Comparison of ENCODE assay signal across 10 mouse cellular contexts in the genomic region with DNA sequence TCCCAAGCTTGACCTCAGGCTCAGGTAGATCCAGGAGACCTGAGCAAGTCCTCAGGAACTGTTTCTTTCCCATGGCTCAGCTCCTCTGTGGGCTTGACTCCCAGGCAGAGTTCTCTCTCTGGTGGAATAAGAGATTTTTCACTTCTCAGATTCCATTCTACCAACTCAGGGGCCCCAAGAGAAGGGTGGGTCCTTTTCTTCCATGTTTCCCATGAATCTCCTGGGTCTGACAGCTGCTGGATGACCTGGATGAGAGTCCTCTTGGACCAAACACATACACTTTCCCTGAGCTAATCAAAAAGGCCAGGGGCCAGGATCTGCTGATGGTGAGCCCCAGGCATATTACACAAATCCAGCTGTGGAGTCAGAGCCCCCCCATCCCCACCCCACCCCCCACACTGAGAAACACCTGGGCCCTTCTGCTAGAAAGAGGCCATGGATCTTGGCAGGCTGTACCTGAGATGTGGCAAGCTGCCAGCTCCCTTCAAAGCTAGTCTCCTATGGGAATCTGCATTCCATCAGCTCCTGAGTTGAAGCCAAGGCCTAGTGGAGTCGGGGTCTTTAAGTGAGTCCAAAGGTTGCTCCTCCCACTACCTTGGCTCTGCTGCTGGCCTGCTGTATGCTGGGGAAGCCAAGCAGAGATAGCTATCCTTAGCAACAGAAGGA. TPM values are rescaled to one million over a fixed set of nuclear protein-coding genes. Genes with fewer than 3 reads are reported as not detected.
DNase-seq lines count a peak whose midpoint lies in the region; ATAC-seq and TF ChIP-seq lines count a peak whose summit lies in the region.
"Had no signal": no experiment of that assay in that cellular context is flagged by ENCODE, and none has a peak within 500 bp of the region (broad histone marks: within the 10 kb centered on the region; RNA-seq: fewer than 3 reads in every experiment).

No protein-coding gene starts in this region.

- no peak for TF ChIP-seq CTCF in hindbrain, postnatal 0 days (IDR thresholded peaks at IDR 0.05; ENCODE audit: low read depth)
- TF ChIP-seq CTCF in lung, postnatal 0 days (IDR thresholded peaks at IDR 0.05): no peak

- 50% methylated on average over 1 of the region's 1 CpGs for WGBS in hindbrain, postnatal 0 days
- 54% methylated on average over 1 of the region's 1 CpGs for WGBS in hindbrain, embryonic 14.5 days
- 43% methylated on average over 1 of the region's 1 CpGs for WGBS in intestine, embryonic 15.5 days
- WGBS in lung, postnatal 0 days: 36% methylated on average over 1 of the region's 1 CpGs

- no peaks in the 10 kb centered on the region for H3K27me3 ChIP-seq in hindbrain, postnatal 0 days (ENCODE audit: insufficient read depth, low read length)
- H3K27me3 ChIP-seq in hindbrain, embryonic 14.5 days (ENCODE audit: control insufficient read depth, insufficient read depth, low read length): no peaks in the 10 kb centered on the region
- no peaks in the 10 kb centered on the region for H3K27me3 ChIP-seq in intestine, embryonic 15.5 days (replicated peaks)
- no peaks in the 10 kb centered on the region for H3K27me3 ChIP-seq in lung, postnatal 0 days (replicated peaks; ENCODE audit: insufficient read depth, low read length)

- no peak overlapping the region for H3K4me3 ChIP-seq in hindbrain, postnatal 0 days (ENCODE audit: low read length)
- no peak overlapping the region for H3K4me3 ChIP-seq in hindbrain, embryonic 14.5 days (replicated peaks; ENCODE audit: low read length)
- H3K4me3 ChIP-seq in intestine, embryonic 15.5 days (replicated peaks): no peak overlapping the region
- no peak overlapping the region for H3K4me3 ChIP-seq in lung, postnatal 0 days (ENCODE audit: low read depth, low read length)
- H3K4me3 ChIP-seq: hindbrain, embryonic 10.5 days had no signal

- H3K9ac ChIP-seq in hindbrain, postnatal 0 days (replicated peaks; ENCODE audit: low read length): no peak overlapping the region
- no peak overlapping the region for H3K9ac ChIP-seq in hindbrain, embryonic 14.5 days
- no peak overlapping the region for H3K9ac ChIP-seq in intestine, embryonic 15.5 days
- H3K9ac ChIP-seq in lung, postnatal 0 days (replicated peaks; ENCODE audit: low read depth): no peak overlapping the region

- no peak overlapping the region for H3K27ac ChIP-seq in hindbrain, postnatal 0 days
- H3K27ac ChIP-seq in hindbrain, embryonic 14.5 days: no peak overlapping the region
- 0 out of 2 replicates have a peak overlapping the region, but pooled peaks have one; percentile 8 for H3K27ac ChIP-seq in intestine, embryonic 15.5 days
- no peak overlapping the region for H3K27ac ChIP-seq in lung, postnatal 0 days (ENCODE audit: low read length)
- H3K27ac ChIP-seq: hindbrain, embryonic 10.5 days had no signal

- DNase-seq in hindbrain, postnatal 0 days (ENCODE audit: low spot score): peak; percentile 65
- no peak for DNase-seq in hindbrain, embryonic 14.5 days (ENCODE audit: low spot score)
- peak; percentile 86 for DNase-seq in cerebellum, adult 9-10 months
- peak; percentile 28 for DNase-seq in lung, postnatal 0 days (ENCODE audit: low spot score)
- no peak for DNase-seq in spleen, adult 18-20 months
- no peak for DNase-seq in ovary, adult 18-20 months (ENCODE audit: low spot score)
- DNase-seq: thymus, postnatal 14 days had no signal

- no peak for ATAC-seq in hindbrain, postnatal 0 days
- no peak for ATAC-seq in hindbrain, embryonic 14.5 days (ENCODE audit: low FRiP score)
- peak; percentile 60 for ATAC-seq in intestine, embryonic 15.5 days
- ATAC-seq in lung, postnatal 0 days: no peak

- H3K9me3 ChIP-seq in hindbrain, postnatal 0 days (ENCODE audit: low read length): no peaks in the 10 kb centered on the region
- H3K9me3 ChIP-seq in hindbrain, embryonic 14.5 days (ENCODE audit: control insufficient read depth, low read length): no peaks in the 10 kb centered on the region
- no peaks in the 10 kb centered on the region for H3K9me3 ChIP-seq in intestine, embryonic 15.5 days
- no peaks in the 10 kb centered on the region for H3K9me3 ChIP-seq in lung, postnatal 0 days (ENCODE audit: low read length)
- H3K9me3 ChIP-seq: hindbrain, embryonic 10.5 days had no signal

- H3K4me1 ChIP-seq in hindbrain, postnatal 0 days (ENCODE audit: insufficient read depth, low read length): no peaks in the 10 kb centered on the region
- no peaks in the 10 kb centered on the region for H3K4me1 ChIP-seq in hindbrain, embryonic 14.5 days (replicated peaks; ENCODE audit: control insufficient read depth, insufficient read depth, low read length)
- H3K4me1 ChIP-seq in intestine, embryonic 15.5 days (replicated peaks): peaks cover 7% of the 10 kb centered on the region
- H3K4me1 ChIP-seq in lung, postnatal 0 days (ENCODE audit: insufficient read depth, low read depth, low read length): no peaks in the 10 kb centered on the region

- no peaks in the 10 kb centered on the region for H3K36me3 ChIP-seq in hindbrain, postnatal 0 days (ENCODE audit: insufficient read depth, low read length)
- no peaks in the 10 kb centered on the region for H3K36me3 ChIP-seq in hindbrain, embryonic 14.5 days (replicated peaks; ENCODE audit: control insufficient read depth, insufficient read depth)
- H3K36me3 ChIP-seq in intestine, embryonic 15.5 days: no peaks in the 10 kb centered on the region
- no peaks in the 10 kb centered on the region for H3K36me3 ChIP-seq in lung, postnatal 0 days (ENCODE audit: insufficient read depth, low read length)
- H3K36me3 ChIP-seq: hindbrain, embryonic 10.5 days had no signal

- TF ChIP-seq EP300 in lung, postnatal 0 days (IDR thresholded peaks at IDR 0.05): no peak

- H3K4me2 ChIP-seq in hindbrain, postnatal 0 days (ENCODE audit: low read depth, low read length): no peak overlapping the region
- H3K4me2 ChIP-seq in hindbrain, embryonic 14.5 days (replicated peaks): no peak overlapping the region
- no peak overlapping the region for H3K4me2 ChIP-seq in intestine, embryonic 15.5 days (replicated peaks)
- H3K4me2 ChIP-seq in lung, postnatal 0 days (replicated peaks; ENCODE audit: low read depth, low read length): no peak overlapping the region

RNA-seq across cellular contexts. Expression of gene Mrgprd, which starts 17.9 kb away (rescaled TPM):
- total RNA-seq in hindbrain, postnatal 0 days (2014; rRNA removed): not detected in 2 replicates
- not detected in 2 replicates for polyA plus RNA-seq in hindbrain, postnatal 0 days (2015; fragmentation: Nextera tagmentation; extraction: Ambion mirVana)
- 0.18 TPM in 1 of 2 replicates, not detected in the other for polyA plus RNA-seq in hindbrain, embryonic 14.5 days (2014; fragmentation: Nextera tagmentation; extraction: Ambion mirVana)
- not detected in 2 replicates for polyA plus RNA-seq in intestine, embryonic 15.5 days (2015; fragmentation: Nextera tagmentation; extraction: Ambion mirVana)
- not detected in 2 replicates for polyA plus RNA-seq in lung, postnatal 0 days (2015; fragmentation: Nextera tagmentation; extraction: Ambion mirVana)
- total RNA-seq: left cerebral cortex, postnatal 36 days had no signal
- polyA plus RNA-seq: hindbrain, embryonic 10.5 days had no signal

RNA-seq across cellular contexts. Expression of gene Mrgprf, which starts 31.9 kb away (rescaled TPM):
- total RNA-seq in hindbrain, postnatal 0 days (2014; rRNA removed): 5.1 and 7.8 TPM in 2 replicates
- 3.3 and 4.1 TPM in 2 replicates for polyA plus RNA-seq in hindbrain, postnatal 0 days (2015; fragmentation: Nextera tagmentation; extraction: Ambion mirVana)
- polyA plus RNA-seq in hindbrain, embryonic 14.5 days (2014; fragmentation: Nextera tagmentation; extraction: Ambion mirVana): 2.3 and 3.1 TPM in 2 replicates
- 1.8 and 2.1 TPM in 2 replicates for polyA plus RNA-seq in intestine, embryonic 15.5 days (2015; fragmentation: Nextera tagmentation; extraction: Ambion mirVana)
- 2.6 and 3.4 TPM in 2 replicates for polyA plus RNA-seq in lung, postnatal 0 days (2015; fragmentation: Nextera tagmentation; extraction: Ambion mirVana)

RNA-seq across cellular contexts. Expression of gene Tpcn2, which starts 48.7 kb away (rescaled TPM):
- 3.0 and 4.7 TPM in 2 replicates for total RNA-seq in hindbrain, postnatal 0 days (2014; rRNA removed)
- polyA plus RNA-seq in hindbrain, postnatal 0 days (2015; fragmentation: Nextera tagmentation; extraction: Ambion mirVana): 2.3 and 2.6 TPM in 2 replicates
- 0.95 and 1.3 TPM in 2 replicates for polyA plus RNA-seq in hindbrain, embryonic 14.5 days (2014; fragmentation: Nextera tagmentation; extraction: Ambion mirVana)
- 8.8 and 9.8 TPM in 2 replicates for polyA plus RNA-seq in intestine, embryonic 15.5 days (2015; fragmentation: Nextera tagmentation; extraction: Ambion mirVana)
- 17.3 and 22.7 TPM in 2 replicates for polyA plus RNA-seq in lung, postnatal 0 days (2015; fragmentation: Nextera tagmentation; extraction: Ambion mirVana)

Comparison
In these comparisons a context has a peak if more than half of its experiments do, and no peak if none do; other contexts are left out.
1. DNase-seq: peak in hindbrain, postnatal 0 days (single experiment), cerebellum, adult 9-10 months (single experiment) and lung, postnatal 0 days (single experiment); none in hindbrain, embryonic 14.5 days (single experiment), spleen, adult 18-20 months (0 of 2) and ovary, adult 18-20 months (single experiment).